Mouse (Mus musculus) megakaryocyte, embryonic 14.5 days (primary cell): ENCODE results near the gene Isyna1.

Source experiments
- FLI1 ChIP-seq: IDR thresholded peaks from 2 replicates; pipeline ENCODE4 v1.6.1; 2012; ENCODE audit warnings: low read length, inconsistent platforms, mixed read lengths
- GATA1 ChIP-seq: IDR thresholded peaks from 3 replicates; pipeline ENCODE4 v1.6.1; 2012; ENCODE audit warnings: mixed read lengths, low read length, inconsistent platforms, borderline replicate concordance

DNA sequence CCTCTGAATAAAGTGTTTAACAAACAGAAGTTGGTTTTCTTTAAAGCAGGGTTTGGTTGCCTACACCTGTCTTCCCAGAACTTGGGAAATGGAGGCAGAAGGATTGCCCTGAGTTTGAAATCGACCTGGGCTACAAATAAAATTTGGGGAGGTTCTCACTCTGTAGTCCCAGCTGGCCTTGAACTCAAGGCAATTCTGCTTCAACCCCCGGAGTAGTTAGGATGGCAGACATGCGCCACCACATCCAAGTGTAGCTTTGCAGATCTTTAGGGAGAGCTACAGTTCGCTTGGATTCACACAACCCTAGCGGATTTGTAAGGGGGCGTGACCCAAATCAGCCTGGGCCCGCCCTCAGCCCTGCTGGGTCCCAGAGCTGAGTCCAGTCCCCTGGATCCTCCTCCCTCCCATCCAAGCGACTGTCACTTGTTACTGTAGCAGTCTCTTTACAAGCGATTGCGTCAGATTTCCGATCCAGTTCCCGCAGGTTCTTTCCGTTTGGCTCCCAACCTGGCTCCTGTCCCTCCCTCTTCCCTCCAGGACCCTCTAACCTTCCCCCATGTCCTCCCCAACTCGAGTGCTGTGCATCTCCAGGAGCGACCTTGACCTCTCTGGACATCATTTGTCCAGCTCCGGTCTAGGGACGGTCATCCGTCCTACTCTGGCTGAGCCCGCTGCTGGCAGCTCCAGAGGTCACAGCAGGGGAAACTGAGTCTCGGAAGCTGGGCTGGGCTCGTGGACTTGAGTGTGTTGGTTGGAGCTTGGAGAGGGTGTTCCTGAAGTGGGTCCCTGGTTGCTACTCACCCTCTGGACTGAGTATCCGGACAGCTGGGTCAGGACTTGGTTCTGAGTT, 36.6 kb downstream of the Isyna1 start:
- no peak for TF ChIP-seq GATA1
- TF ChIP-seq FLI1: no peak
